Mouse (Mus musculus): ENCODE data around the gene Egln2. TPM values are rescaled to one million over a fixed set of nuclear protein-coding genes. Genes with fewer than 3 reads are reported as not detected.

Egln2 gene
- polyA plus RNA-seq, 1 experiment from 2014 or later = 32.9 TPM

GRCm38 (mm10) chr7:27197136-27197535, 30.5 kb upstream of the Egln2 start:
- whole genome bisulfite sequencing (ENCODE audit: insufficient replicate concordance) = 78% methylated on average over 3 of the region's 3 CpGs
- no peak for DNase-seq
- Histone ChIP-seq H3K4me1 (ENCODE audit: insufficient read depth) (peaks cover 18% of the 10 kb centered on the region), H3K9ac (replicated peaks) (no peak overlapping the region), H3K9me3 (ENCODE audit: low read length) (no peaks in the 10 kb centered on the region), H3K4me2 (ENCODE audit: low read depth, low read length) (no peak overlapping the region), H3K36me3 (replicated peaks; ENCODE audit: insufficient read depth, low read length) (peaks cover 23% of the 10 kb centered on the region), H3K4me3 (ENCODE audit: low read depth, low read length) (no peak overlapping the region), H3K27ac (ENCODE audit: low read depth) (0 out of 2 replicates have a peak overlapping the region, but pooled peaks have one; percentile 22), H3K27me3 (ENCODE audit: insufficient read depth, low read length) (no peaks in the 10 kb centered on the region)
- TF ChIP-seq CTCF (IDR thresholded peaks at IDR 0.05; ENCODE audit: low read depth) (no peak), EP300 (IDR thresholded peaks at IDR 0.05; ENCODE audit: low read depth) (no peak)
- no peak for ATAC-seq

GRCm38 (mm10) chr7:27195681-27196611, 29.3 kb upstream of the Egln2 start, which contains the start of the genes BC024978 and Snrpa:
TSS of gene BC024978 (plus strand) at chr7:27195781.
TSS of gene Snrpa (minus strand) at chr7:27196271.
- Histone ChIP-seq H3K9me3 (ENCODE audit: low read length) (no peaks in the 10 kb centered on the region), H3K4me3 (ENCODE audit: low read depth, low read length) (peak within 1 kb of the TSS; percentile 73), H3K4me1 (ENCODE audit: insufficient read depth) (peaks cover 18% of the 10 kb centered on the region), H3K9ac (replicated peaks) (peak within 1 kb of the TSS; percentile 82), H3K27ac (ENCODE audit: low read depth) (peak within 1 kb of the TSS; percentile 99), H3K36me3 (replicated peaks; ENCODE audit: insufficient read depth, low read length) (peaks cover 35% of the 10 kb centered on the region), H3K27me3 (ENCODE audit: insufficient read depth, low read length) (no peaks in the 10 kb centered on the region), H3K4me2 (ENCODE audit: low read depth, low read length) (peak within 1 kb of the TSS; percentile 79)
- DNase-seq (peak; percentile 94), ATAC-seq (peak; percentile 98)
- TF ChIP-seq EP300 (IDR thresholded peaks at IDR 0.05; ENCODE audit: low read depth) = peak; percentile 73
- TF ChIP-seq CTCF (IDR thresholded peaks at IDR 0.05; ENCODE audit: low read depth) = no peak
- under 1% methylated on average over 64 of the region's 64 CpGs for WGBS (ENCODE audit: insufficient replicate concordance)

GRCm38 (mm10) chr7:27193731-27194130, 27.1 kb upstream of the Egln2 start:
- Histone ChIP-seq H3K9ac (replicated peaks) (no peak overlapping the region), H3K4me2 (ENCODE audit: low read depth, low read length) (no peak overlapping the region), H3K27me3 (ENCODE audit: insufficient read depth, low read length) (no peaks in the 10 kb centered on the region), H3K27ac (ENCODE audit: low read depth) (no peak overlapping the region), H3K4me3 (ENCODE audit: low read depth, low read length) (no peak overlapping the region), H3K36me3 (replicated peaks; ENCODE audit: insufficient read depth, low read length) (peaks cover 53% of the 10 kb centered on the region), H3K9me3 (ENCODE audit: low read length) (no peaks in the 10 kb centered on the region), H3K4me1 (ENCODE audit: insufficient read depth) (peaks cover 18% of the 10 kb centered on the region)
- TF ChIP-seq EP300 (IDR thresholded peaks at IDR 0.05; ENCODE audit: low read depth) (no peak), CTCF (IDR thresholded peaks at IDR 0.05; ENCODE audit: low read depth) (no peak)
- ATAC-seq = no peak
- 69% methylated on average over 4 of the region's 4 CpGs for WGBS (ENCODE audit: insufficient replicate concordance)
- DNase-seq = no peak

- DNase-seq (no peak), ATAC-seq (no peak)
- no peak overlapping the region for H3K4me3 ChIP-seq (ENCODE audit: low read depth, low read length)
- H3K9me3 ChIP-seq (ENCODE audit: low read length) = no peaks in the 10 kb centered on the region
- no peaks in the 10 kb centered on the region for H3K27me3 ChIP-seq (ENCODE audit: insufficient read depth, low read length)
- H3K27ac ChIP-seq (ENCODE audit: low read depth) = no peak overlapping the region
- H3K4me1 ChIP-seq (ENCODE audit: insufficient read depth) = peaks cover 18% of the 10 kb centered on the region
- peaks cover 64% of the 10 kb centered on the region for H3K36me3 ChIP-seq (replicated peaks; ENCODE audit: insufficient read depth, low read length)
- WGBS (ENCODE audit: insufficient replicate concordance) = 82% methylated on average over 5 of the region's 5 CpGs
- H3K4me2 ChIP-seq (ENCODE audit: low read depth, low read length) = no peak overlapping the region
- H3K9ac ChIP-seq (replicated peaks) = no peak overlapping the region
- TF ChIP-seq EP300 (IDR thresholded peaks at IDR 0.05; ENCODE audit: low read depth) (no peak), CTCF (IDR thresholded peaks at IDR 0.05; ENCODE audit: low read depth) (no peak)
Measured at GRCm38 (mm10) chr7:27192434-27192833, 25.8 kb upstream of the Egln2 start.

GRCm38 (mm10) chr7:27189271-27189931, 22.8 kb upstream of the Egln2 start:
- DNase-seq = no peak
- Histone ChIP-seq H3K4me3 (ENCODE audit: low read depth, low read length) (no peak overlapping the region), H3K4me2 (ENCODE audit: low read depth, low read length) (no peak overlapping the region), H3K9me3 (ENCODE audit: low read length) (no peaks in the 10 kb centered on the region), H3K27ac (ENCODE audit: low read depth) (no peak overlapping the region), H3K27me3 (ENCODE audit: insufficient read depth, low read length) (no peaks in the 10 kb centered on the region), H3K9ac (replicated peaks) (no peak overlapping the region), H3K36me3 (replicated peaks; ENCODE audit: insufficient read depth, low read length) (peaks cover 81% of the 10 kb centered on the region), H3K4me1 (ENCODE audit: insufficient read depth) (peaks cover 3% of the 10 kb centered on the region)
- TF ChIP-seq CTCF (IDR thresholded peaks at IDR 0.05; ENCODE audit: low read depth) (peak; percentile 45), EP300 (IDR thresholded peaks at IDR 0.05; ENCODE audit: low read depth) (no peak)
- WGBS (ENCODE audit: insufficient replicate concordance) = 92% methylated on average over 10 of the region's 10 CpGs
- ATAC-seq = no peak

- no peaks in the 10 kb centered on the region for H3K9me3 ChIP-seq (ENCODE audit: low read length)
- WGBS (ENCODE audit: insufficient replicate concordance) = 75% methylated on average over 5 of the region's 5 CpGs
- peaks cover 54% of the 10 kb centered on the region for H3K36me3 ChIP-seq (replicated peaks; ENCODE audit: insufficient read depth, low read length)
- no peak overlapping the region for H3K4me2 ChIP-seq (ENCODE audit: low read depth, low read length)
- no peaks in the 10 kb centered on the region for H3K27me3 ChIP-seq (ENCODE audit: insufficient read depth, low read length)
- ATAC-seq = no peak
- no peaks in the 10 kb centered on the region for H3K4me1 ChIP-seq (ENCODE audit: insufficient read depth)
- no peak overlapping the region for H3K4me3 ChIP-seq (ENCODE audit: low read depth, low read length)
- H3K9ac ChIP-seq (replicated peaks) = no peak overlapping the region
- no peak overlapping the region for H3K27ac ChIP-seq (ENCODE audit: low read depth)
- no peak for DNase-seq
- TF ChIP-seq EP300 (IDR thresholded peaks at IDR 0.05; ENCODE audit: low read depth) (no peak), CTCF (IDR thresholded peaks at IDR 0.05; ENCODE audit: low read depth) (no peak)
Measured at GRCm38 (mm10) chr7:27185986-27186385, 19.4 kb upstream of the Egln2 start.
